Mouse (Mus musculus) megakaryocyte, embryonic 14.5 days (primary cell): ENCODE results near the gene Fnbp1. TPM values are rescaled to one million over a fixed set of nuclear protein-coding genes. Genes with fewer than 3 reads are reported as not detected.

Experiments
- H3K27me3 ChIP-seq: replicated peaks from 2 replicates; pipeline ENCODE3; 2012; ENCODE audit warnings: inconsistent platforms
- H3K36me3 ChIP-seq: replicated peaks from 2 replicates; pipeline ENCODE3; 2012; ENCODE audit warnings: low read length, inconsistent platforms, mixed read lengths
- H3K4me1 ChIP-seq: 2 replicates; pipeline ENCODE4 v1.6.1; 2012; ENCODE audit warnings: inconsistent platforms
- H3K4me3 ChIP-seq: replicated peaks from 2 replicates; pipeline ENCODE3; 2012; ENCODE audit warnings: moderate library complexity, mild to moderate bottlenecking, inconsistent platforms
- H3K9me3 ChIP-seq: 2 replicates; pipeline ENCODE4 v1.6.1; 2012; ENCODE audit warnings: inconsistent platforms
- FLI1 ChIP-seq: IDR thresholded peaks from 2 replicates; pipeline ENCODE4 v1.6.1; 2012; ENCODE audit warnings: low read length, inconsistent platforms, mixed read lengths
- GATA1 ChIP-seq: IDR thresholded peaks from 3 replicates; pipeline ENCODE4 v1.6.1; 2012; ENCODE audit warnings: mixed read lengths, low read length, inconsistent platforms, borderline replicate concordance
- polyA plus RNA-seq: library from polyadenylated mRNA; stranded (reverse); fragments of >175 nt; gene quantifications from 2 replicates; pipeline ENCODE4 v1.2.3, GENCODE M21; 2012; ENCODE audit warnings: low replicate concordance; ENCODE audit not compliant: insufficient read depth

Gene Fnbp1
- polyA plus RNA-seq, 1 experiment, result 52.5 TPM

DNA sequence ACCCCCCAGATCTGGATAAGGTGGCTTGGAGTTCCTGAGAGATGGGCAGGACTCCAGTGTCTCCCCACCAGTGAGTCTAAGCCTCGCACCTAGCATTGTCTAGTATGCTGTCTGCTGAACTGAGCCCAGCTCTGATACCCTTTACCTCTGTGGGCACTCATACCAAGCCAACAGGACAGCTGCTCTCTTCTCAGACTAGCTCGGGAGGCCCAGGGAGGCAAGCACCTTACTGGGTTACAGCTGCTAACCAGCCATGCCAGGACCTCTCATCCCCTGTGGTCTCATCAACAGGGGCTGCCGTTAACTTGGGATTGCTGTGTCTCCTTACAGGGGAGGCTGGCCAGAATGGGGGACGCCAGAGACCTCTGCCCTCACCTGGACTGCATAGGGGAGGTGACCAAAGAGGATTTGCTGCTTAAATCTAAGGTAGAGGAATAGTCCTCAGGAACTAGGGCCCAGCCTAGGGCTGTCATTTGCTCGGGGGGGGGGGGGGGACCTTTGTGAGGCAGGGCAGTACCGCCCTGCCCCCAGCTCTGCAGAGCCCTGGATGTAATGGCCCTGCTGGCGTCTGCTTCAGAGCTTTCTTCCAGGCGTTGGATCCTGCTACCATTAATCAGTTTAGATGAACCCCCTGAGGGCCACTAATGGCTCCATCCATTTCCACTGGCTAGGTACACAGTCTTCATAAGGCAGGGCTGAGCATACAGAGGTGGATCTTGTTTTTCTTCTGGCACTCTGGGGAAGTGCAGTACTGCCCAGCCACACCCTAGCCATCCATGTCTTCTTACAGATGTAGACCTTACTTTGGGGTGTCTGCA is 143.2 kb downstream of the Fnbp1 start:
- H3K27me3 ChIP-seq, result no peaks in the 10 kb centered on the region
- H3K4me1 ChIP-seq, result peaks cover 50% of the 10 kb centered on the region
- no peak for TF ChIP-seq GATA1
- no peak for TF ChIP-seq FLI1
- H3K4me3 ChIP-seq, result no peak overlapping the region
- H3K9me3 ChIP-seq, result no peaks in the 10 kb centered on the region
- H3K36me3 ChIP-seq, result peaks cover 66% of the 10 kb centered on the region

DNA sequence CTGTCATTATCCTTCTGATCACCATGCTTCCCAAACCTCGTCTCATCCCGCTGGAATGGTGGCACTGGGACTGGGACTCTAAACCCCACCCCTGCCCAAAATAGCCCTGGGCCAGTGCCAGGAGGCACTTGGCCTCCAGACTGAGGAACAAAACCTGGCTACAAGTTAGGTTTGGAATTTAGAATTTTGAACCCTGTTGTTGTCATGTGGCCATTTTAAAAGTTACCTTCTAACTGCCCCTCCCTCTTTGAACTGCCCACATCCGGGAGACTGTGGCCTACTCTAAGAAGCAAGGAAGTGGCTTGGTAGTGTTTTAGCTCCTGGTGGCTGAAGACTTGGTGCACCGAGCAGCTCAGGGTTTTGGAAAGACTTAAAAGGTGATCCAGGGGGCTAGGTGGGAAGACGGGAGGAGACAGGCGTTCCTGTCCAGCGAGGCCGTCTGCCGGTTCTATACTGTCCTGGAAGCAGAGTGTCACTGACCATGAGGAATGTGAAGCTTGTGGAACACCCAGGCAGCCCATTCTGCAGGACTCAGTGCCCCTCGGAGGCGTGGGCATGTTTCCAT is 146.3 kb downstream of the Fnbp1 start:
- peaks cover 5% of the 10 kb centered on the region; the same call in 1 of the 2 replicates for H3K9me3 ChIP-seq
- TF ChIP-seq FLI1, result no peak
- no peak for TF ChIP-seq GATA1
- H3K27me3 ChIP-seq, result no peaks in the 10 kb centered on the region
- H3K4me1 ChIP-seq, result peaks cover 50% of the 10 kb centered on the region
- peaks cover 59% of the 10 kb centered on the region for H3K36me3 ChIP-seq
- peak overlapping the region; percentile 64 for H3K4me3 ChIP-seq

DNA sequence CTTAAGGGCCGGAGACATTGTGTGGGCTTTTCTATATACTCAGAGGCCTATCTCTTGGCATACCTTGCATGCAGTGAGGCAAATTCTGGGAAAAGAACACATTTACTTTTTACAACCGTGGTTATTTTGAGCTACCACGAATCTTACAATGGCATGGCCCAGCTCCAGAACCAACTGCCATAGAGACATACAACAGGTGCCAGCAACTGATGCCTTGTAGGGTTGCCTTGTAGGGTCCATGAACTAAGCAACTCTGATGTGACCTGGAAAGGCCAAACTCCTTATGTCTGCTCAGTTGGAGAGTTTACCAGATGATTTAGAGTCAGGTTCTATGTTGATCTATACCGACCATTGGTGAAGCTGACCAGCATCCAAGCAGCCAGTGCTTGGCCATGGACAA is 147.0 kb downstream of the Fnbp1 start:
- no peak overlapping the region for H3K4me3 ChIP-seq
- peaks cover 50% of the 10 kb centered on the region for H3K4me1 ChIP-seq
- no peaks in the 10 kb centered on the region for H3K27me3 ChIP-seq
- peaks cover 5% of the 10 kb centered on the region; the same call in 1 of the 2 replicates for H3K9me3 ChIP-seq
- TF ChIP-seq FLI1 (no peak), GATA1 (no peak)
- H3K36me3 ChIP-seq, result peaks cover 59% of the 10 kb centered on the region

GRCm38 (mm10) chr2:30990221-30990620 is 151.6 kb downstream of the Fnbp1 start:
- TF ChIP-seq GATA1 (no peak), FLI1 (no peak)
- Histone ChIP-seq H3K27me3 (no peaks in the 10 kb centered on the region), H3K4me1 (peaks cover 29% of the 10 kb centered on the region), H3K4me3 (no peak overlapping the region), H3K9me3 (peaks cover 5% of the 10 kb centered on the region; the same call in 1 of the 2 replicates), H3K36me3 (peaks cover 52% of the 10 kb centered on the region)

DNA sequence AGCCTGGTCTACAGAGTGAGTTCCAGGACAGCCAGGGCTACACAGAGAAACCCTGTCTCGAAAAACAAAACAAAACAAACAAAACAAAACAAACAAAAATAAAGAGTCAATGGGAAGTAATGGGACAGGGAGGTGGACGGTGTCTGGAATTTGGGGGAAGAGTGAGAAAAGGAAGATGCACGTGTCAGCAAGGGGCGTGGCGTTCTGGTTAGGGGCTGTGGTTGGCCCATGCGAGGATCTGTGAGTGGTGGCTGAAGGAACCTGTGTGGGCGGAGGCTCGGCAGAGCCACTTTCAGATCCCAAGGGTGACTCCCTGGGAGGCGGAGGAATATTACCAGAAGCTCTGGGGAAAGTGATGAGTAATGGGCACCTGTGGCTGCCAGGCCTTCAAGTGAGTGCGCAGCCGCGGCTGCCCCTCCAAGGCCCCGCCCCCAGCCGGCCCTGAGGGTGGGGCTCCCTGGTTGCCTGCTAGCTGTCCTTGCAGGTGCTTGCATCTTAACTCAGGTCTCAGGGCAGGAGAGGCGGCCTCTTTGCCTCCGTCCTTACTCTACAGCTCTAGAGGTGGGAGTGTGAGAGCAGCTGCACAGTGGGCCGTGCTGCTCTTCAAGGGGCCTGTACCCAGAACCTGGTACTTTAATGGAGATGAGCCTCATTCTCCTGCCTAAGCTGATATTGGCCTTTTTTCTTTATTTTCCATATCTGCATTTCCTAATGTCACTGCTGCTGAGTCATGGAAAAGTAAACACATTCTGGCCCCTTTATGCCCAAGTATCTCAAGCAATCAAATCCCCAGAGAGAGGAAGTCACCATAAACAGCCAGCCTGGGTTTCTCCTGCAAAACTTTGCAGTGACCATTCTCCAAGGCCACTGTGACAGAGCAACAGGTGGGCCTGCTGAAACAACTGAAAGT is 156.4 kb downstream of the Fnbp1 start:
- no peak for TF ChIP-seq FLI1
- TF ChIP-seq GATA1, result no peak
- Histone ChIP-seq H3K4me1 (peaks cover 46% of the 10 kb centered on the region), H3K36me3 (peaks cover 25% of the 10 kb centered on the region), H3K27me3 (no peaks in the 10 kb centered on the region), H3K4me3 (peak overlapping the region; percentile 69), H3K9me3 (no peaks in the 10 kb centered on the region)

DNA sequence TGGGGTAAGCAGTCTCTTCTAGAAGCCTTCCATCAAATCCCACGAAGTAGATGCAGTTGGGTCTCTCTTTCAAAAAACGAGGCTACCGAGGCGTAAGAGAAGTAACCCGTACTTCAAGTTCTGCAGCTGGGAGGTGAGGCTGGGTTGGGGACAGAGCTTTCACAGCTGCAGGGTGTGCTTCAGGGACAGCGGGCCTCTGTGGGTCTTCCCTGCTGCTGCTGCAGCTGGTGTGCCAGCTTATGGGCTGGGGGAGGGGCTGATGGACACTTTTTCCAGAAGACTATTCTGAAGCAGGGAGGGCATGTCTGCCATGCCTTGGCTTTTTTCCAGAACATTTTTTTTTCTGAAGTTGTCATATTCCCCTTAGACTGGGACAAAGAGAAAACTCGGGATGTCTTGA is 158.8 kb downstream of the Fnbp1 start:
- H3K9me3 ChIP-seq, result no peaks in the 10 kb centered on the region
- H3K4me1 ChIP-seq, result peaks cover 50% of the 10 kb centered on the region
- peaks cover 33% of the 10 kb centered on the region for H3K36me3 ChIP-seq
- peak overlapping the region; percentile 99 for H3K4me3 ChIP-seq
- TF ChIP-seq GATA1 (no peak), FLI1 (no peak)
- H3K27me3 ChIP-seq, result no peaks in the 10 kb centered on the region

DNA sequence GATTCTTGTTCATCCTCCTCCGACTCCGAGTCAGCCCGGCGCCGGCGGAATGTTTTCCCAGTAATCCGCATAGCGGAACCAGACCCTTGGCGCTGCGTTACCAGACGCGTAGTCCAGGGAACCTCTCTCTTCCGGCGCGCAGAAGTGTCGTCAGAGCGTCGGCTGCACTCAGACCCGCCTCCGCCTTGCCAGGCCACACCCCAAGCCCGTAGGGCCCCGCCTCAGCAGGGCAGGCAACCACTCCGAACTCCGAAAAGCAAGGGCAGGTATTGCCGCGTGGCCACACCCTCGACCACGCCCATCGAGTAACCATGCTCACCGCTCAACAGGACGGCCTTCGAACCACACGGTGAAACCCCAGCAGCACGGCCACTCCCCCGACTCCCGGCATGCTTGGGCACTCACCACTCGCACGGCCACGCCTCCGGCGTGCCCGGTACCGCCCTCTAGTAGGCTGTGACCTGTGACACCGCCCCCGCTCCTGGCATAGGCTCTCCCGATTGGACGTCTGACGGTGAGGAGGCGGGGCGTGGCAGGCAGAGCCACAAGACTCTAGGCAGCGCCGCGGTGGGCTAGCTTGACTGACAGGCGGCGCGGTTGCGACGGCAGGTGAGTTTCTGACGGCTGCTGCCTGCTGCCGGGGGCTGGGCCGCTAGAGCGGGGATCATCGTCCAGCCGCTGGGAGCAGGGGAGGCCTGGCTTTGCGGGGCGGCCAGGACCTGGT is 159.9 kb downstream of the Fnbp1 start, which contains the start of the genes BC005624 and Usp20:
Gene BC005624 (minus strand): TSS at position 412 of the 724 bp plus-strand sequence.
Gene Usp20 (plus strand): TSS at position 490 of the 724 bp plus-strand sequence.
- no peak for TF ChIP-seq FLI1
- H3K4me3 ChIP-seq, result peak within 1 kb of the TSS; percentile 99
- H3K4me1 ChIP-seq, result peaks cover 50% of the 10 kb centered on the region
- H3K36me3 ChIP-seq, result peaks cover 35% of the 10 kb centered on the region
- H3K27me3 ChIP-seq, result no peaks in the 10 kb centered on the region
- H3K9me3 ChIP-seq, result no peaks in the 10 kb centered on the region

Other genes with a start within 250 kb of the Fnbp1 start
- 0.31 TPM in 1 of 2 replicates, not detected in the other for gene Ptges, start 212.1 kb downstream of the Fnbp1 start, polyA plus RNA-seq
- 2.7 and 9.3 TPM in 2 replicates for gene Tor1b, start 189.0 kb downstream of the Fnbp1 start, polyA plus RNA-seq
- 75.1 and 117 TPM in 2 replicates for gene Tor1a, start 174.1 kb downstream of the Fnbp1 start, polyA plus RNA-seq
- 17.7 TPM in 1 of 2 replicates, not detected in the other for gene BC005624, start 159.8 kb downstream of the Fnbp1 start, polyA plus RNA-seq
- gene Usp20, start 159.7 kb downstream of the Fnbp1 start, polyA plus RNA-seq, result 8.0 and 25.0 TPM in 2 replicates
- gene Gpr107, start 10.3 kb upstream of the Fnbp1 start, polyA plus RNA-seq, result 5.0 and 11.9 TPM in 2 replicates
- 0.26 TPM in 1 of 2 replicates, not detected in the other for gene Ncs1, start 103.8 kb upstream of the Fnbp1 start, polyA plus RNA-seq
- 0.40 TPM in 1 of 2 replicates, not detected in the other for gene Hmcn2, start 172.4 kb upstream of the Fnbp1 start, polyA plus RNA-seq